Mouse (Mus musculus) cortical plate, adult 2 months (tissue): ENCODE measurements at regions not wholly inside any gene's neighbourhood (a gene's known extent, or its start where the extent isn't known, plus 50 kb on each side); places are given as distances from the start of the nearest gene placed in this dataset.

ENCODE experiments used
- CTCF ChIP-seq: fragments of 200-500 bp; IDR thresholded peaks from 2 replicates; pipeline ENCODE4 v1.5.1; 2011; ENCODE audit warnings: mild to moderate bottlenecking, control low read depth, low read length; ENCODE audit not compliant: insufficient read depth; ENCODE audit errors: extremely low read depth
- POLR2A ChIP-seq: fragments of 200-500 bp; IDR thresholded peaks from 2 replicates; pipeline ENCODE4 v1.6.1; 2011; ENCODE audit warnings: mild to moderate bottlenecking, low read length, control low read depth; ENCODE audit not compliant: insufficient read depth; ENCODE audit errors: extremely low read depth

DNA sequence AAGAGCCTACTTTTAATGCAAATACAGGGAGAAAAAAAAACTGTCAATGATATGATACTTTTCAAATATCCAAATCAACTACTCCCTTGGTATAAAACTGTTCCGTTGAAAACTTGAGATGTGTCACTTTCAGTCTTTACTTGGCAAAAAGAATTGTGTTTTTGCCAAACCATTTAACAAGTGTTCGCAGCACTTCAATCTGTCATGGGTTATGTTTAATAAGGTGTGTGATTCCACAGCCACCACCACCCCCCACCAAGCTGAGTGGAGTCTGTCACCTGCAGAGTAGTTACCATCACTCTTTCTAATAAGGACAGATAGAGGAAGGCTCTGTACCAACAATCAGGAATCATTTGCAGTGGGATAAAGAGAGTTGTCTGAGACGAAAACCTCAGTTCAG, 252.5 kb upstream of the Apob start:
- TF ChIP-seq POLR2A (no peak), CTCF (no peak)
